Mouse (Mus musculus): ENCODE results near the gene Cep97. TPM values are rescaled to one million over a fixed set of nuclear protein-coding genes. Genes with fewer than 3 reads are reported as not detected.
A peak's percentile ranks its signal among the peaks of the same experiment; 100 is the strongest.

Cep97 gene
- total and polyA plus RNA-seq, 2 experiments from 2014 or later: 6.8 to 7.7 TPM

GRCm38 (mm10) chr16:55938761-55939160 is 4.1 kb upstream of the Cep97 start:
- no peak for DNase-seq (ENCODE audit: low spot score)
- ATAC-seq (ENCODE audit: low FRiP score): no peak
- H3K4me1 ChIP-seq (ENCODE audit: insufficient read depth, low read length): no peaks in the 10 kb centered on the region
- no peak overlapping the region for H3K27ac ChIP-seq (ENCODE audit: low read depth, low read length)
- H3K4me3 ChIP-seq (ENCODE audit: low read depth, low read length): no peak overlapping the region
- no peak overlapping the region for H3K9ac ChIP-seq (replicated peaks; ENCODE audit: low read length, poor library complexity, severe bottlenecking)
- no peaks in the 10 kb centered on the region for H3K9me3 ChIP-seq (ENCODE audit: low read length)
- 92% methylated on average over 4 of the region's 4 CpGs for WGBS
- no peaks in the 10 kb centered on the region for H3K27me3 ChIP-seq (ENCODE audit: insufficient read depth, low read length)
- TF ChIP-seq CTCF (IDR thresholded peaks at IDR 0.05): no peak
- no peak overlapping the region for H3K4me2 ChIP-seq (ENCODE audit: low read depth, low read length, poor library complexity, severe bottlenecking)
- no peaks in the 10 kb centered on the region for H3K36me3 ChIP-seq (ENCODE audit: insufficient read depth, low read length)

GRCm38 (mm10) chr16:55933681-55934343 is 843 bp downstream of the Cep97 start:
- Histone ChIP-seq H3K27me3 (ENCODE audit: insufficient read depth, low read length) (no peaks in the 10 kb centered on the region), H3K36me3 (ENCODE audit: insufficient read depth, low read length) (0 out of 2 replicates have a peak, but pooled peaks cover 5% of the 10 kb centered on the region), H3K9ac (replicated peaks; ENCODE audit: low read length, poor library complexity, severe bottlenecking) (peak overlapping the region; percentile 56), H3K27ac (ENCODE audit: low read depth, low read length) (peak overlapping the region; percentile 69), H3K4me2 (ENCODE audit: low read depth, low read length, poor library complexity, severe bottlenecking) (peak overlapping the region; percentile 80), H3K4me1 (ENCODE audit: insufficient read depth, low read length) (no peaks in the 10 kb centered on the region), H3K9me3 (ENCODE audit: low read length) (no peaks in the 10 kb centered on the region), H3K4me3 (ENCODE audit: low read depth, low read length) (peak overlapping the region; percentile 74)
- WGBS: 1% methylated on average over 32 of the region's 32 CpGs
- TF ChIP-seq CTCF (IDR thresholded peaks at IDR 0.05): no peak; the same call in 1 of the 2 replicates
- ATAC-seq (ENCODE audit: low FRiP score) (peak; percentile 66), DNase-seq (ENCODE audit: low spot score) (peak; percentile 36)

GRCm38 (mm10) chr16:55924010-55924409 is 10.6 kb downstream of the Cep97 start:
- Histone ChIP-seq H3K4me2 (ENCODE audit: low read depth, low read length, poor library complexity, severe bottlenecking) (no peak overlapping the region), H3K27ac (ENCODE audit: low read depth, low read length) (no peak overlapping the region), H3K36me3 (ENCODE audit: insufficient read depth, low read length) (peaks cover 28% of the 10 kb centered on the region), H3K9ac (replicated peaks; ENCODE audit: low read length, poor library complexity, severe bottlenecking) (no peak overlapping the region), H3K27me3 (ENCODE audit: insufficient read depth, low read length) (no peaks in the 10 kb centered on the region), H3K4me1 (ENCODE audit: insufficient read depth, low read length) (no peaks in the 10 kb centered on the region), H3K9me3 (ENCODE audit: low read length) (no peaks in the 10 kb centered on the region), H3K4me3 (ENCODE audit: low read depth, low read length) (no peak overlapping the region)
- WGBS: 94% methylated on average over 4 of the region's 4 CpGs
- ATAC-seq (ENCODE audit: low FRiP score) (no peak), DNase-seq (ENCODE audit: low spot score) (no peak)
- TF ChIP-seq CTCF (IDR thresholded peaks at IDR 0.05): no peak

- Histone ChIP-seq H3K27ac (ENCODE audit: low read depth, low read length) (no peak overlapping the region), H3K4me3 (ENCODE audit: low read depth, low read length) (no peak overlapping the region), H3K9me3 (ENCODE audit: low read length) (no peaks in the 10 kb centered on the region), H3K4me1 (ENCODE audit: insufficient read depth, low read length) (no peaks in the 10 kb centered on the region), H3K36me3 (ENCODE audit: insufficient read depth, low read length) (peaks cover 30% of the 10 kb centered on the region), H3K9ac (replicated peaks; ENCODE audit: low read length, poor library complexity, severe bottlenecking) (no peak overlapping the region), H3K27me3 (ENCODE audit: insufficient read depth, low read length) (no peaks in the 10 kb centered on the region), H3K4me2 (ENCODE audit: low read depth, low read length, poor library complexity, severe bottlenecking) (no peak overlapping the region)
- 91% methylated on average over 10 of the region's 10 CpGs for WGBS
- no peak for ATAC-seq (ENCODE audit: low FRiP score)
- no peak for TF ChIP-seq CTCF (IDR thresholded peaks at IDR 0.05)
- DNase-seq (ENCODE audit: low spot score): no peak
Measured at GRCm38 (mm10) chr16:55922079-55922478, 12.6 kb downstream of the Cep97 start.

- Histone ChIP-seq H3K4me3 (ENCODE audit: low read depth, low read length) (no peak overlapping the region), H3K27ac (ENCODE audit: low read depth, low read length) (no peak overlapping the region), H3K27me3 (ENCODE audit: insufficient read depth, low read length) (no peaks in the 10 kb centered on the region), H3K9ac (replicated peaks; ENCODE audit: low read length, poor library complexity, severe bottlenecking) (no peak overlapping the region), H3K4me1 (ENCODE audit: insufficient read depth, low read length) (no peaks in the 10 kb centered on the region), H3K4me2 (ENCODE audit: low read depth, low read length, poor library complexity, severe bottlenecking) (no peak overlapping the region), H3K9me3 (ENCODE audit: low read length) (no peaks in the 10 kb centered on the region), H3K36me3 (ENCODE audit: insufficient read depth, low read length) (peaks cover 40% of the 10 kb centered on the region)
- ATAC-seq (ENCODE audit: low FRiP score) (no peak), DNase-seq (ENCODE audit: low spot score) (no peak)
- TF ChIP-seq CTCF (IDR thresholded peaks at IDR 0.05): no peak
- 94% methylated on average over 7 of the region's 7 CpGs for WGBS
Measured at GRCm38 (mm10) chr16:55914716-55915115, 19.9 kb downstream of the Cep97 start.

- no peak overlapping the region for H3K4me3 ChIP-seq (ENCODE audit: low read depth, low read length)
- no peaks in the 10 kb centered on the region for H3K27me3 ChIP-seq (ENCODE audit: insufficient read depth, low read length)
- 94% methylated on average over 9 of the region's 10 CpGs for WGBS
- H3K36me3 ChIP-seq (ENCODE audit: insufficient read depth, low read length): peaks cover 32% of the 10 kb centered on the region
- no peak for DNase-seq (ENCODE audit: low spot score)
- H3K27ac ChIP-seq (ENCODE audit: low read depth, low read length): no peak overlapping the region
- no peak; the same call in 1 of the 2 replicates for ATAC-seq (ENCODE audit: low FRiP score)
- TF ChIP-seq CTCF (IDR thresholded peaks at IDR 0.05): no peak
- H3K9me3 ChIP-seq (ENCODE audit: low read length): no peaks in the 10 kb centered on the region
- H3K9ac ChIP-seq (replicated peaks; ENCODE audit: low read length, poor library complexity, severe bottlenecking): no peak overlapping the region
- no peaks in the 10 kb centered on the region for H3K4me1 ChIP-seq (ENCODE audit: insufficient read depth, low read length)
- no peak overlapping the region for H3K4me2 ChIP-seq (ENCODE audit: low read depth, low read length, poor library complexity, severe bottlenecking)
Measured at GRCm38 (mm10) chr16:55910208-55910793, 24.4 kb downstream of the Cep97 start.
